Mouse (Mus musculus): Measurements from ENCODE around the gene Rpl23. TPM values are rescaled to one million over a fixed set of nuclear protein-coding genes. Genes with fewer than 3 reads are reported as not detected.
"Not testable (repeated sequence)": the region's sequence is repeated elsewhere in the genome, so short reads cannot be mapped to it uniquely, and the experiment has no call there.

The Rpl23 gene
- polyA plus RNA-seq, 1 experiment from 2014 or later = 426 TPM

DNA sequence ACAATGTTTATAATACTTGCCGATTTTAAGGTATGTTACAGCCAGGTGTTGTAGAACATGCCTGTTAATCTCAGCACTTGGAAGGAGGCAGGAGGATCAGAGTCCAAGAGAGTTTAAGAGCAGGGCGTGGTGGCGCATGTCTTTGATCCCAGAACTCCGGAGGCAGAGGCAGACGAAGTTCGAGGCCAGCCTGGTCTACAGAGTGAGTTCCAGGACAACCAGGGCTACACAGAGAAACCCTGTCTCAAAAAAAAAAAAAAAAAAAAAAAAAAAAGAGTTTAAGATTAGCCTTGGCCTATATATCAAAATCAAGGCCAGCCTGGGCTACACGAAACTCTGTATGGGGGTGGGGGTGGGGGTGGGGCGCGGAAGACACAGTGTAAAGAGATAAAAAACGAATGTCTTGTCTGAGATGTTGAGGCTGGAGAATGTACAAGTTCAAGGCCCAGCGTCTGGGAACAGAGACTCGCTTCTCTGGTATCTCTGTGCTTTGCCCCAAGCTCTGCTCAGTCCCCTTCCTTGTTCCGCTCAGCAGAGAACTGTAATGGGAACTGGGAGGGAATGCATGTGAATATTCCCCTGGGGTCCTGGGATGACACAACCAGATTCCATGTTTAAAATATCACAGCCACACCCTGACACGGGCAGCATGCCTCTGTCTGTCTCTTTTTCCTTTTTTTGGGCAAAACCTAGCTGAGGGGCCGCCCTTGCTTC is 15.3 kb upstream of the Rpl23 start:
- Histone ChIP-seq H3K27me3 (0 out of 2 replicates have a peak, but pooled peaks cover 3% of the 10 kb centered on the region), H3K36me3 (replicated peaks) (no peaks in the 10 kb centered on the region), H3K9me3 (no peaks in the 10 kb centered on the region), H3K4me1 (peaks cover 18% of the 10 kb centered on the region), H3K27ac (no peak overlapping the region), H3K4me2 (no peak overlapping the region), H3K9ac (no peak overlapping the region), H3K4me3 (replicated peaks) (no peak overlapping the region)
- ATAC-seq (ENCODE audit: low FRiP score) = no peak
- 59% methylated on average over 15 of the region's 15 CpGs for WGBS

DNA sequence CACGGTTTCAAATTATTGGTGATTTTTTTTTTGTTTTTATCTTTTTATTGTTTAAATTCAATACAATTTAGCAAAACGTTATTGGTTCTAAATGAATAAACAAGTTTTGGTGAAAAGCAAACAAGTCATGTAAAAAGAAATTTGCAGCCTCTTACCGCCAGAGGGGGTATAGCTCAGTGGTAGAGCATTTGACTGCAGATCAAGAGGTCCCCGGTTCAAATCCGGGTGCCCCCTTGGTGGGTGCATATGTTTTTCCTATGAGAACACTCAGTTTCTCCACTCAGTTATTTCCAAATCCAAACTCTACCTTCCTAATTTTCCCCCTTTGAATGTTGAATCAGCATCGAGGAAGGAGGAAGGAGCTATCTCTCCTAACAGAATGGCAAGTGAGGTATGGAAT is 14.7 kb upstream of the Rpl23 start:
- Histone ChIP-seq H3K4me1 (peaks cover 12% of the 10 kb centered on the region), H3K9me3 (no peaks in the 10 kb centered on the region), H3K36me3 (replicated peaks) (no peaks in the 10 kb centered on the region), H3K9ac (no peak overlapping the region), H3K27me3 (0 out of 2 replicates have a peak, but pooled peaks cover 3% of the 10 kb centered on the region), H3K4me3 (replicated peaks) (no peak overlapping the region), H3K27ac (no peak overlapping the region), H3K4me2 (no peak overlapping the region)
- ATAC-seq (ENCODE audit: low FRiP score) = no peak
- WGBS = 7% methylated on average over 6 of the region's 6 CpGs

DNA sequence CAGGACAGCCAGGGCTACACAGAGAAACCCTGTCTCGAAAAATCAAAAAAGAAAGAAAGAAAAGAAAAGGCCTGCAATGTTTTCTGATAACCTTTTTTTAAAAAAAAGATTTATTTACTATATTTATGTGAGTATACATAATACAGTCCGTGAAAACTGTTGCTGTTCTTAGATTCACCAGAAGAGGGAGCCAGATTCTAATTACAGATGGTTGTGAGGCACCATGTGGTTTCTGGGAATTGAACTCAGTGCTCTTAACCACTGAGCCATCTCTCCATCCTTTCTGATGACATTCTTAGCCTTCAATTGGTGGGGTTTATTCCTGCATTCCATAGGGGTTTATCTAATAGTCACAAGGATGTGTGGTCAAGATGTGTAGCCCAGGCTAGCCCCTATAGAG is 10.9 kb upstream of the Rpl23 start:
- Histone ChIP-seq H3K27me3 (0 out of 2 replicates have a peak, but pooled peaks cover 3% of the 10 kb centered on the region), H3K4me2 (no peak overlapping the region), H3K9ac (no peak overlapping the region), H3K9me3 (no peaks in the 10 kb centered on the region), H3K27ac (no peak overlapping the region), H3K4me1 (no peaks in the 10 kb centered on the region), H3K36me3 (replicated peaks) (no peaks in the 10 kb centered on the region), H3K4me3 (replicated peaks) (no peak overlapping the region)
- no peak for ATAC-seq (ENCODE audit: low FRiP score)
- WGBS = 20% methylated on average over 2 of the region's 2 CpGs

DNA sequence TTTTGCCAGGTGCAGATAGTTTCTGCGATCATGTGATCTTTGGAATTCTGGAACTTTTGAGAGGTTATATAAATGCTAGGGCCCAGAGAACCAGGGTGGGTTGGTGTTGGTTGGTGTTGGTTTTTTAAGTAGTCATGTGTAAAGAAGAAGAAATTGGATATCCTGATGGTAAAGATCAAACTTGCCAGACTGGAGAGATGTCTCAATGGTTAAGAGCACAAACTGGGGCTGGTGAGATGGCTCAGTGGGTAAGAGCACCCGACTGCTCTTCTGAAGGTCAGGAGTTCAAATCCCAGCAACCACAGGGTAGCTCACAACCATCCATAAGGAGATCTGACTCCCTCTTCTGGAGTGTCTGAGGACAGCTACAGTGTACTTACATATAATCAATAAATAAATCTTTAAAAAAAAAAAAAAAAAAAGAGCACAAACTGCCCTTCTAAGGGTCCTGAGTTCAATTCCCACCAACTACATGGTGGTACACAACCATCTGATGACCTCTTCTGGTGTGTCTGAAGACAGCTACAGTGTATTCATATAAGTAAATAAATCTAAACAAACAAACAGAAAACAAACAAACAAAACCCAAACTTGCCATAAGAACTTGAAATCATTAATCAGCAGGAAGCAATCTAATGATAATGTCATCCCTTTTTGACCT is 8.7 kb upstream of the Rpl23 start:
- H3K9me3 ChIP-seq; H3K27me3 ChIP-seq; H3K36me3 ChIP-seq (replicated peaks); ATAC-seq (ENCODE audit: low FRiP score); H3K4me3 ChIP-seq (replicated peaks); H3K4me2 ChIP-seq; H3K9ac ChIP-seq; H3K4me1 ChIP-seq; H3K27ac ChIP-seq: not testable (repeated sequence)
- 90% methylated on average over 2 of the region's 2 CpGs for WGBS

DNA sequence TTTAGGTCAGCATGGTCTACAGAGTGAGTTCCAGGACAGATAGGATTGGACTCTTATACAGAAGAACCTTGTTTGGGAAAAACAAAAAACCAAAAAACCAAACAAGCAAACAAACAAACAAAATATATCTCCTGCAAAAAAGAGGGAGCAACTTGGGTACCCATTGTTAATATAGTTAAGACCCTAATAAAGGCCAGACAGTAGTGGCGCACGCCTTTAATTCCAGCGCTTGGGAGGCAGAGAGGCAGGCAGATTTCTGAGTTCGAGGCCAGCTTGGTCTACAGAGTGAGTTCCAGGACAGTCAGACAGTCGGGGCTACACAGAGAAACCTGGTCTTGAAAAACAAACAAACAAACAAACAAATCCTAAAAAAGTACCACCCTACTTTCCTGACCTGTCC is 7.5 kb upstream of the Rpl23 start:
- no peaks in the 10 kb centered on the region for H3K36me3 ChIP-seq (replicated peaks)
- H3K27ac ChIP-seq = no peak overlapping the region
- no peak overlapping the region for H3K4me3 ChIP-seq (replicated peaks)
- no peaks in the 10 kb centered on the region for H3K9me3 ChIP-seq
- no peak overlapping the region for H3K9ac ChIP-seq
- H3K27me3 ChIP-seq = no peaks in the 10 kb centered on the region
- WGBS = 87% methylated on average over 5 of the region's 5 CpGs
- no peaks in the 10 kb centered on the region for H3K4me1 ChIP-seq
- ATAC-seq (ENCODE audit: low FRiP score) = no peak
- H3K4me2 ChIP-seq = no peak overlapping the region

DNA sequence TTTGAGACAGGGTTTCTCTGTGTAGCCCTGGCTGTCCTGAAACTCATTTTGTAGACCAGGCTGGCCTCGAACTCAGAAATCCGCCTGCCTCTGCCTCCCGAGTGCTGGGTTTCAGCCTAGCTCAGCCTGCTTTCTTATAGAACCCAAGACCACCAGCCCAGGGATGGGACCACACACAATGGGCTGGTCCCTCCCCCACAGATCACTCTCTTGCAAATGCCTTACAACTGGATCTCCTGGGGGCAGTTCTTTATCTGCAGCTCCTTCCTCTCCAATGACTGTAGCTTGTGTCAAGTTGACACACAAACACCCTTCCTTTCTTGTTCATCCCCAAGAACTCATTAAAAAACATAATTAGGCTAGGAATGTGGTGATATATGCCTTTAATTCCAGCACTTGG is 5.7 kb upstream of the Rpl23 start:
- H3K27ac ChIP-seq = no peak overlapping the region
- WGBS = 93% methylated on average over 3 of the region's 3 CpGs
- ATAC-seq (ENCODE audit: low FRiP score) = no peak
- no peaks in the 10 kb centered on the region for H3K36me3 ChIP-seq (replicated peaks)
- H3K4me2 ChIP-seq = no peak overlapping the region
- H3K4me3 ChIP-seq (replicated peaks) = no peak overlapping the region
- H3K9ac ChIP-seq = no peak overlapping the region
- H3K9me3 ChIP-seq = no peaks in the 10 kb centered on the region
- no peaks in the 10 kb centered on the region for H3K27me3 ChIP-seq
- H3K4me1 ChIP-seq = peaks cover 3% of the 10 kb centered on the region; the same call in 1 of the 2 replicates

DNA sequence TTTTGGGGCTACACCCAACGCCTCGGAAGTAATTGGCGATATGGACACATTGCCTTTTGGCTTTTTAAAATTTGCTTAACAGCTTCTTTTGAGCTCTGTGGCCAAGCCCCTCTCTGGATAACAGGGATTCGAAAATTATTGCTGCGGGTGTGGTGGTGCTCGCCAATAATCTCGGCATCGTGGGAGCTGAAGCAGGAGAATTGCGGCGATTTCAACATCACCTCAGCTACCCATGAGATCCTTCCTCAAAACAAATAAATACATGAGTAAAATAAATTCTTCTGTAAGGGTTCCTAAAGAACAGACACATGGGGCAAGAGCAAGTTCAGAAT is 293 bp upstream of the Rpl23 start:
- ATAC-seq (ENCODE audit: low FRiP score) = no peak
- Histone ChIP-seq H3K27ac (peak overlapping the region; percentile 43; the same call in 1 of the 2 replicates), H3K27me3 (no peaks in the 10 kb centered on the region), H3K36me3 (replicated peaks) (peaks cover 33% of the 10 kb centered on the region), H3K4me2 (peak overlapping the region; percentile 67), H3K4me3 (replicated peaks) (peak overlapping the region; percentile 98), H3K9ac (peak overlapping the region; percentile 99), H3K4me1 (peaks cover 26% of the 10 kb centered on the region), H3K9me3 (no peaks in the 10 kb centered on the region)
- under 1% methylated on average over 10 of the region's 10 CpGs for WGBS

DNA sequence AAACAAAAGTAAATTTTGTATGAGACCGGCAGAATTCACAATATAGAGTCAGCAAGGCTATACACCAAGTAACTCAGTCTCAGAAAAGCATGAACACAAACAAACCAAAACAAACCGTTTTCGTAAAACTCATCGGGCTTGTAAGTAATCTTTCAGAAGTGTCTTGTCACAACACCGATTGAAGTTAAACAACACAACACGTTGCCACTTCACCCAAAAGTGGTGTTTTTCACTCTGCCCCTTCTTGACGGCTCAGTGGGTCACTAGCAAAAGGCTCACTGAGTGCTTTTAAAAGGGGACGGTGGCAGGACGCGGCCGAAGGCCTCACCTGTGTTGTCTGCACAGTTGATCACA is 782 bp downstream of the Rpl23 start:
- H3K9ac ChIP-seq = peak overlapping the region; percentile 99
- peaks cover 44% of the 10 kb centered on the region for H3K36me3 ChIP-seq (replicated peaks)
- 3% methylated on average over 11 of the region's 11 CpGs for WGBS
- no peaks in the 10 kb centered on the region for H3K9me3 ChIP-seq
- H3K27ac ChIP-seq = peak overlapping the region; percentile 93
- H3K27me3 ChIP-seq = no peaks in the 10 kb centered on the region
- H3K4me2 ChIP-seq = peak overlapping the region; percentile 67
- no peak for ATAC-seq (ENCODE audit: low FRiP score)
- H3K4me3 ChIP-seq (replicated peaks) = peak overlapping the region; percentile 98
- peaks cover 26% of the 10 kb centered on the region for H3K4me1 ChIP-seq

DNA sequence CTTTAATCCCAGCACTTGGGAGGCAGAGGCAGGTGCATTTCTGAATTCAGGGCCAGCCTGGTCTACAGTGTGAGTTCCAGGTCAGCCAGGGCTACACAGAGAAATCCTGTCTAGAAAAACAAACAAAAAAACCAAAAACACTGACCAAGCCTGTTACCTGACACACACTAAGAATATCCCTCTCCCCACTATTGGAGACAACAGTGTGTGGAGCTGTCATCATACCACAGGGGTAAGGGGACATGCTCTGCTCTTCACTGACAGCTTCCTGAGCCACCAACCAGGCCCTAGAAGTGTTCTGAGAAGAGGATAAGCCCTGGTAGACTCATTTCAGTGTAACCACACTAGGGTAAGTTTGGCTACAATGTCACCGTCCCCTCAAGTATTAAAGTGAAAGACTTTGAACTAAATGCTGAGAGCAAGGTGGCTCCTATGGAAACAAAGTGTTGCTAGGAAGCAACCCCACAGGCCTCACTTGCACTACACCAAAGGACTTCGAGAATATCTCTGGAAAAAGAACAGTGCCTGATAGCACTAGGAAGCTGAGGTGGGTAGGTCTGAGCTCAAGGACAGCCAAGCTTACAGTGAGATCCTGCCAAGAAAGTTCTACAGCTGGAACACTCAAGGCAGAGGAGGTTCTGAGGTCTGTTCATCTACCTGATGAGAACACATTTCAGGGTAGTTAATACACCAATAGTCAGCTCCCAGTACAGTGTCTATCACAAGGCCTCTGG is 2.1 kb downstream of the Rpl23 start:
- no peaks in the 10 kb centered on the region for H3K27me3 ChIP-seq
- no peak for ATAC-seq (ENCODE audit: low FRiP score)
- WGBS = 86% methylated on average over 2 of the region's 2 CpGs
- no peak overlapping the region for H3K27ac ChIP-seq
- H3K4me1 ChIP-seq = peaks cover 29% of the 10 kb centered on the region
- H3K9me3 ChIP-seq = no peaks in the 10 kb centered on the region
- H3K9ac ChIP-seq = no peak overlapping the region
- peaks cover 56% of the 10 kb centered on the region for H3K36me3 ChIP-seq (replicated peaks)
- H3K4me3 ChIP-seq (replicated peaks) = peak overlapping the region; percentile 98
- H3K4me2 ChIP-seq = peak overlapping the region; percentile 67

DNA sequence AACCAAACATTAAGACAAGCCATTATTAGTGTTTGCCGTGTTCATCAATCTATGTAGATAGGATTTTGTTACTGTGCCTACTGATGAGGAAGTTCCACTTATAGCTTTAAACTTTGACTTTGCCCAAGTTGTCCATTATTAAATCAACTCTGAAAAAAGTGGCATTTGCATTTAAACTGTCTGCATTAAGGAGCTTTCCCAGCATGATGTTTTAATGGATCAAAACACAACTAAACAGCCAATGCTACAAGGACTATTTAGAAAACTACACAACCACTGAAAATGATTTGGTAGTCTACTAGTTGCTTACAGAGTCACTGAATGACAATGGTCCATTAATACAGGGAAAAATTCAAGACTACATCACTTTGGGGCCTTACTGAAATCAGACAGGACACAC is 3.3 kb downstream of the Rpl23 start:
- H3K27me3 ChIP-seq = no peaks in the 10 kb centered on the region
- no peak overlapping the region for H3K9ac ChIP-seq
- H3K4me2 ChIP-seq = no peak overlapping the region
- ATAC-seq (ENCODE audit: low FRiP score) = no peak
- no peak overlapping the region for H3K4me3 ChIP-seq (replicated peaks)
- H3K27ac ChIP-seq = no peak overlapping the region
- WGBS = 100% methylated on average over 1 of the region's 1 CpGs
- peaks cover 29% of the 10 kb centered on the region for H3K4me1 ChIP-seq
- peaks cover 56% of the 10 kb centered on the region for H3K36me3 ChIP-seq (replicated peaks)
- no peaks in the 10 kb centered on the region for H3K9me3 ChIP-seq

DNA sequence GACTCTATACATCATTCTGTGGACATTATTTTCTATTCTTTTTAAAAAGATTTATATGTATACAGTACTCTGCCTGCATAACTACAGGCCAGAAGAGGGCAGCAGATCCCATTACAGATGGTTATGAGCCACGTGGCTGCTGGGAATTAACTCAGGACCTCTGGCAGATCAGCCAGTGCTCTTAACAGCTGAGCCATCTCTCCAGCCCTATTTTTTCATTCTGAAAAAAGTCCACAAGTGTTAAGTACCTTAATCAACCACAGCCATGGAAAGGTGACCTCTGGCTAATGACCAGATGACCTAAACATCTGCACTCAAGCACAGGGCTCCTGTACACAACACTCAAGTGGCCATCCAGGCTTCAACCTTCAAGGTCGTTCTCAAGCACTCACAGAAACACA is 5.1 kb downstream of the Rpl23 start:
- no peak overlapping the region for H3K27ac ChIP-seq

DNA sequence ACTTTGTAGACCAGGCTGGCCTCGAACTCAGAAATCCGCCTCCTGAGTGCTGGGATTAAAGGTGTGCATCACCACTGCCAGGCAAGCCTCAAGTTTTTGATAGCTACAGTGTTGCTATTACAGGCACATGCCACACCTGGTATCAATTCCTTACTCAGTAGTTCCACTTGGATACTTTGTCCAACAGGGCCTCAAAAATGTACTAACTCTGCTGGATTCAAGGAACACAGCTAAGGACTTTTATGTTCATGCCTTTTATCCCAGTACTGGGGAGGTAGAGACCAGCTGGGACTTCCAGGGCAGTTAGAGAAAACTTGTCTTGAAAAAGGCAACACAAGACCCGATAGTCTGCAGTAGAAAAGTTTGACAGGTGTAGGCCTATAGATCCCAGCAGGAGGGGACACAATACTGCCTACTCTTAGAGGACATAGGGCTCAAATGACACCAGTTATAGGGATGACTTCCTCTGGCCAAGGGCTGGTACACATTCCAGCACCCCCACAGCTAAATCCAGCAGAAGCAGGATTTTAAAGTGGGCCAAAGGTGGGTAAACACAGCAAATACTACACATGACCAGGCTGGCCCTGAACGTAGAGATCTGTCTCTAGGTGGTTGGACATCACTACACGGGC is 5.6 kb downstream of the Rpl23 start:
- 65% methylated on average over 5 of the region's 5 CpGs for WGBS
- H3K4me2 ChIP-seq = no peak overlapping the region
- H3K27ac ChIP-seq = no peak overlapping the region
- no peak overlapping the region for H3K9ac ChIP-seq
- H3K4me1 ChIP-seq = peaks cover 24% of the 10 kb centered on the region
- H3K9me3 ChIP-seq = no peaks in the 10 kb centered on the region
- H3K36me3 ChIP-seq (replicated peaks) = peaks cover 56% of the 10 kb centered on the region
- ATAC-seq (ENCODE audit: low FRiP score) = no peak
- no peaks in the 10 kb centered on the region for H3K27me3 ChIP-seq
- H3K4me3 ChIP-seq (replicated peaks) = no peak overlapping the region

More for the DNA sequence above, 5.1 kb downstream of the Rpl23 start:
- Histone ChIP-seq H3K9ac (no peak overlapping the region), H3K4me1 (peaks cover 24% of the 10 kb centered on the region), H3K4me3 (replicated peaks) (no peak overlapping the region), H3K36me3 (replicated peaks) (peaks cover 56% of the 10 kb centered on the region), H3K4me2 (no peak overlapping the region), H3K27me3 (no peaks in the 10 kb centered on the region), H3K9me3 (no peaks in the 10 kb centered on the region)
- WGBS = 44% methylated on average over 2 of the region's 2 CpGs
- ATAC-seq (ENCODE audit: low FRiP score) = no peak

All from forebrain, embryonic 12.5 days (tissue).